Mouse (Mus musculus): ENCODE data around the gene Fgfr1op. TPM values are rescaled to one million over a fixed set of nuclear protein-coding genes. Genes with fewer than 3 reads are reported as not detected.
A peak's percentile ranks its signal among the peaks of the same experiment; 100 is the strongest.
"Not testable (repeated sequence)": the region's sequence is repeated elsewhere in the genome, so short reads cannot be mapped to it uniquely, and the experiment has no call there.

Gene Fgfr1op
- polyA plus RNA-seq (2012; rRNA removed) = 19.3 and 20.5 TPM in 2 replicates

DNA sequence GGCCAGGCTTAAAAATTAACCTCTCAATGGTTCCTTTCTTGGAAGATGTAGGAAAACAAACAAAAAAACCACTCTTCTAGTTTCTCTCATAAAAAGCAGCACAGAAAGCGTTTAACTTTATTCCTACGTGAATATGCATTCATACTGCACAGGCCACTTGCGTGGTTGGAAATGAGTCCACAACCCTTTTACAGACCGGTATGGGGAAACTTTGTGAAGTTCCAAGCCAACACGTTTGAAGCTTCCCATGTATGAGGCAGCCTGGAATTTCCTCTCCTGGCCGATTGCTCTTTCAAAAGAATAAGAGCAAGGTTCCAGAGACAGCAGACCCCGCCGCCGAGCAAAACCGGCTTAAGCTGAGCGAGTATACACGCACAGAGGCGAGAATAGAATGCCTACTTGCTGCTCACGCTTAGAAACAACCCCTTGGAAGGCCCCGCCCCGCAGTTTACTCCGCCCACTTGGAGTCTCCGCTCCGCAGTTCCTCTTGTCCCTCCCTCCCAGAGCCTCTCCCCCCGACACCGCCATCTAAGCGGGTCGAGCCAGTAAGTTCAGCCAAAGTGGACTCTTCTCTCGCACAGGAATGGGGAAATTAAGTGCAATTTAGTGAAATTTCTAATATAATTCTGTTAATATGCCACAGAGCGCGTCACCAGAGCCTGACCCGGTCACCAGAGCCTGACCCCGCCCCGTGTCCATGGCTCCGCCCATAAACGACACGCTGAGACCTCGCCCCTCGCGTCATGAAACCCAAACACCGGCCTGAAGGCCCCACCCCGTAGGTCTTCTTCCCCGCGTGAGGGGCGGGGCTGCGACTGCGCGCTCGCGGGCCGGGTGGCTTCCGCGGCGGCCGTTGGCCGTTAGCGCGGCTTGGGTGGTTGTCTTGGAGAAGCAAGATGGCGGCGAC, at the start of gene Fgfr1op:
Fgfr1op (plus strand) TSS at position 801 of the 907 bp plus-strand sequence.
- not testable (repeated sequence) for H3K27ac ChIP-seq (ENCODE audit: insufficient read depth, low read length); H3K27me3 ChIP-seq (ENCODE audit: control insufficient read depth, insufficient read depth, low read length); H3K4me1 ChIP-seq (ENCODE audit: control insufficient read depth, insufficient read depth, low read length)
- peak within 1 kb of the TSS; percentile 76 for H3K4me3 ChIP-seq (replicated peaks; ENCODE audit: insufficient read depth, low read depth, low read length)
- DNase-seq = peak; percentile 69 to 90
- under 1% methylated on average over 25 of the region's 55 CpGs for WGBS

DNA sequence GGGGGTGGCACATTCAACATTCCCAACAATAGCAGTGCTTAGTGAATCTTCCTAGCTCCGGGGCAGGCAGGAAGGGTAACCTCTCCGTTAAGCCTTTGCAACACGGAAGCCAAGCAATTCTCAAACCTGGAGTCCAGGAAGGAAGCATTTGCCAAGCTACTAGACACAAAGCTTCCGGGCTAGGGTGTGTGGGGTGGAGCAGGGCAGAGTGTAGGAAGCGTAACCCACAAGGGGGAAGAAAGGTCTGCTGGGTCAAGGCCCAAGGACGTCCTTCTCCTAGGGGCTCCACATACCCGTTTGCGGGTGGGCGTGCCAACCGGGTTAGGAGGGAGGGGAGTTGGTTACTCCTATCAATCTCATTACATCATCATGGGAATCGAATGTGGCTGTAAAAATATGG, 48.9 kb upstream of the Fgfr1op start:
- 73% methylated on average over 8 of the region's 11 CpGs for WGBS

DNA sequence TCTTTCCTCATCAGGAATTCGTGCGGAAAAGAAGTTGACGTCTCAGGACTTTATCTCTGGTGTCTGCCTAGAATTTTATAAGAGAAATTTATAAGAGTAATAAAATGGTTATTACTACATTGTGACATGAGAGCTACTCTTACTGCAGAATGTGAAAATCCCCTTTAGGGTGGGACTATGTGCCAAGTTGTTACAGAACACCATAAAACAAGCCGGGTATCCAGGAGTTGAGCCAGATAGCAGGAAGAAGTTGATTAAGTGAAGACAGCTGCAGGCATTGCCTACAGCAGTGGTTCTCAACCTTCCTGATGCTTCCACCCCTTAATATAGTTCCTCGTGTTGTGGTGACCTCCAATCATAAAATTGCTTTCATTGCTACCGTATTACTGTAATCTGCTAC, 48.4 kb upstream of the Fgfr1op start:
- no CpG with 5 or more reads among the region's 6 CpGs for WGBS
- DNase-seq; H3K27ac ChIP-seq (ENCODE audit: insufficient read depth, low read length); H3K4me3 ChIP-seq (replicated peaks; ENCODE audit: insufficient read depth, low read depth, low read length); H3K4me1 ChIP-seq (ENCODE audit: control insufficient read depth, insufficient read depth, low read length); H3K27me3 ChIP-seq (ENCODE audit: control insufficient read depth, insufficient read depth, low read length): not testable (repeated sequence)

More for the DNA sequence above, 48.9 kb upstream of the Fgfr1op start:
- not testable (repeated sequence) for H3K4me1 ChIP-seq (ENCODE audit: control insufficient read depth, insufficient read depth, low read length); DNase-seq; H3K4me3 ChIP-seq (replicated peaks; ENCODE audit: insufficient read depth, low read depth, low read length); H3K27me3 ChIP-seq (ENCODE audit: control insufficient read depth, insufficient read depth, low read length); H3K27ac ChIP-seq (ENCODE audit: insufficient read depth, low read length)

DNA sequence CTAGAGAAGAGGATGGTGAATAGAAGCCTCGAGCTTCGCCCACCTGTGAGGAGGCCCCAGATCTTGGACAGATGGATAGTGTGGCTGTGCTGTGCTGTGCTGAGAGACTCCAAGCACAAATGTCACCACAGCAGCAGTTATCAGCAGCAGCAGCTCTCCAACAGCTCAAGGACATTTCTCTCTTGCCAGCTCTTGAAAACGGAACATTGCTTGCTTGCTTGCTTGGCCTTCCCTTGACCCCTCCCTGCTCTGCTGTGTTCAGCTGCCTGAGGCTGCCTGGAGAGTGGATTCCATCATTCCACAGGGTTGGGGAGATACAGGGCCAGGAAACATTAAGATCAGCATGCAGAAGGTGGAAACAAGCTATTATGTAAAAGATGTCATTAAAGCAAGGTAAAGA, 42.3 kb upstream of the Fgfr1op start:
- H3K27me3 ChIP-seq (ENCODE audit: control insufficient read depth, insufficient read depth, low read length); H3K4me3 ChIP-seq (replicated peaks; ENCODE audit: insufficient read depth, low read depth, low read length); DNase-seq; H3K27ac ChIP-seq (ENCODE audit: insufficient read depth, low read length); H3K4me1 ChIP-seq (ENCODE audit: control insufficient read depth, insufficient read depth, low read length): not testable (repeated sequence)
- WGBS = no CpG with 5 or more reads among the region's 3 CpGs

DNA sequence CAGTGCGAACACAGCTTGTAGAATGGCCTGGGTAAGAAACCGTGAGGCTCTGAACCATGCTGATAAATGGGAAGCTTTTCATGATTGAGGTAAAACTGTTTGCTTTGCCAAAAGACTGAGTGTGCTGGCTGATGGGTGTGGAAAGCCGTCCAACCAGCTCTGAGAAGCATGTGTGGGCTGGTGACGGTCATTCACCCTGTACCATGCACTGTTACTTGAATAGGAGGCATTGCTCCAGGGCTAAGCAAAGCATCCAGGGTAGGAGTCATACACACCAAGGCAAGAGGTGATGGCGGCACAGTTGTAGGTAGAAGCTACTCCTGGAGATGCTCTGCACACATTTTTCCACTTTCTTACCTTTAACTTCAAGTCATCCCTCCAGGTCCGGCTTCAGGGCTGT, 40.7 kb upstream of the Fgfr1op start:
- not testable (repeated sequence) for DNase-seq; H3K27ac ChIP-seq (ENCODE audit: insufficient read depth, low read length); H3K4me1 ChIP-seq (ENCODE audit: control insufficient read depth, insufficient read depth, low read length); H3K4me3 ChIP-seq (replicated peaks; ENCODE audit: insufficient read depth, low read depth, low read length); H3K27me3 ChIP-seq (ENCODE audit: control insufficient read depth, insufficient read depth, low read length)
- 57% methylated on average over 3 of the region's 6 CpGs for WGBS

DNA sequence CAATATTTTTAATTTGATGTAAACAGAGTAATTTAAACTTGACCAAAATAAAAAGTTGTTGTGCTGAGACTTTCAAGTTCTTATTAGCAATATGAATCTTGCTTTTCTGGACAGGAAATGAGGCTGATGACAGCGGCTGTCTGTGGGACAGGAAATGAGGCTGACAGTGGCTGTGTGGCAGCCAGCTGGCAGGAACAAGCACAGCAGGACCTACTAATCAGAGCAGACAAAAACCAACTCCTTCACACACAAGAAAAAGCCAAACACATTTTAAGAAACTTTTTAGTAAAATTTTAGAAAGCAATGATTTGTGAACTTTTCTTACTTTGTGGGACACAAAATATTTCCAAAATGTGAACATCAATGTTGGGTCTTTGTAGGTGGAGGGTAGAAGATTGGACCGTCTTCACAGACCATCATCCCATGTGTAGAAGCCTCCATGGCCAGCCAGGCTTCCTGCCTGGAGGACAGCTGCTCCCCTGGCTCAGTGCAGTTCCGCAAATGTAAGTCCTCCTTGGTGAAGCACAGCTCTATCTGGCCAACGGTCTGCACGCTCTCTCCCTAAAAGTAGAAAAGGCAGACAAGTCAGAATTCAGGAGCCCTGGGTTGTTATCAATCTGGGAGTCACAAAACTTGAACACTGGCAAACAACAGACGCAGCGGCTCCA, 36.8 kb upstream of the Fgfr1op start:
- H3K4me1 ChIP-seq (ENCODE audit: control insufficient read depth, insufficient read depth, low read length); H3K4me3 ChIP-seq (replicated peaks; ENCODE audit: insufficient read depth, low read depth, low read length); H3K27ac ChIP-seq (ENCODE audit: insufficient read depth, low read length); H3K27me3 ChIP-seq (ENCODE audit: control insufficient read depth, insufficient read depth, low read length): not testable (repeated sequence)
- 8% methylated on average over 1 of the region's 7 CpGs for WGBS
- peak in 1 of 2 experiments; percentile 61 for DNase-seq

DNA sequence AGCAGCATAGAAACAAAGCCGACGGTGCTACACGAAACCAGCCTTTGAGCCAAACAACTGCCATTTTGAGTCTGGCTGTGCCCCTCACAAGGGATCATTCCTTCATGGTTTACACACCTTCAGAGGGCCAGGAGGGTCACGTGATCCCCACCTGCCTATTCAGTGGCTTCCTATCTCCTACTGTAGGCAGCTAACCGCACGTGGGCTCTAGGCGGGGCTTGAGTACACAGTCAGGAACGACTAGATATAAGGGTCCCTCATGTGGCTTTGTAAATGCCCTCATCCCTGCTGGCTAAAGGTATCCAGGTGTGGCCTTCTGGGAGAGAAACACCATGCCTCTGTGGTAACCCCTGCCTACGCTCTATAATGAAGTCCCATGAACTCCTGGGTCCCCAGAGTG, 35.7 kb upstream of the Fgfr1op start:
- DNase-seq; H3K27me3 ChIP-seq (ENCODE audit: control insufficient read depth, insufficient read depth, low read length); H3K4me3 ChIP-seq (replicated peaks; ENCODE audit: insufficient read depth, low read depth, low read length); H3K4me1 ChIP-seq (ENCODE audit: control insufficient read depth, insufficient read depth, low read length); H3K27ac ChIP-seq (ENCODE audit: insufficient read depth, low read length): not testable (repeated sequence)
- WGBS = 85% methylated on average over 9 of the region's 9 CpGs

DNA sequence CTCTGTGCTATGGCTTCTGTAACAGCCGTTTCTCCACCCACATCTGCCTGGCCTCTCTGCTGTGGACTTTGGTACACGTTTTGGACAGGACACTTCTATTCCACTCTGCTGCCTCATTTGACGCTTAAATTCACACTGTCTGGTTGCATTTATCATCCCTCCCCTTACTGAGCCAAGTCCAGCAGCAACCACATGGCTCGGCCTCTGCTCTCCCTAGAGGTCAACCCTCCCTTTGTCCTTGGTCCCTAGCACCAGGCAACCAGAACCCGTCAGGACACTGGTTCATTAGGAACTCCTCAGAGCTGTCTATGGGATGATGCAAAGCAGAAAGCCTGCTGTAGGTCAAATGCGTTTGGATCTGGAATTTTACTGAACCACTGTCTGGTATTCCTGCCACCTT, 34.5 kb upstream of the Fgfr1op start:
- H3K27ac ChIP-seq (ENCODE audit: insufficient read depth, low read length); DNase-seq; H3K4me3 ChIP-seq (replicated peaks; ENCODE audit: insufficient read depth, low read depth, low read length); H3K4me1 ChIP-seq (ENCODE audit: control insufficient read depth, insufficient read depth, low read length); H3K27me3 ChIP-seq (ENCODE audit: control insufficient read depth, insufficient read depth, low read length): not testable (repeated sequence)
- WGBS = no CpG with 5 or more reads among the region's 6 CpGs

DNA sequence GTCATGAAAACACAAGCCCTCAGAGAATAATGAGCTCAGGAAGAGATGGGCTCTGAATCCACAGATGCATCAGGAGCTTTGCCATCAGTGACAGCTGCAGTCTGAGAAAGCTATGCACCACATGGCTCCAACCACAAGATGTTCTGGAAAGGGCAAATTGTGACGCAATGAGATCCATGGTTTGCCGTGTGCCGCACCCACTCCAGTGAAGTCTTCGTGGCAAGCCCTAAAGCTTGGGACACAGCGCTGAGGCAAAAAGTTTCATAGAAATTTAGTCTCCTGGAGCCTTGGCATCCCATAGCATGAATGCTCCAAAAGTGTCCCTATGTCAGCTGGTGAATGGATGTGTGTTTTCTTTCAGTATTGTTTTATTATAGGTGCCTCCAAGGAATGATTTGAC, 27.2 kb upstream of the Fgfr1op start:
- WGBS = 58% methylated on average over 5 of the region's 5 CpGs
- H3K4me3 ChIP-seq (replicated peaks; ENCODE audit: insufficient read depth, low read depth, low read length); H3K27ac ChIP-seq (ENCODE audit: insufficient read depth, low read length); DNase-seq; H3K27me3 ChIP-seq (ENCODE audit: control insufficient read depth, insufficient read depth, low read length); H3K4me1 ChIP-seq (ENCODE audit: control insufficient read depth, insufficient read depth, low read length): not testable (repeated sequence)

DNA sequence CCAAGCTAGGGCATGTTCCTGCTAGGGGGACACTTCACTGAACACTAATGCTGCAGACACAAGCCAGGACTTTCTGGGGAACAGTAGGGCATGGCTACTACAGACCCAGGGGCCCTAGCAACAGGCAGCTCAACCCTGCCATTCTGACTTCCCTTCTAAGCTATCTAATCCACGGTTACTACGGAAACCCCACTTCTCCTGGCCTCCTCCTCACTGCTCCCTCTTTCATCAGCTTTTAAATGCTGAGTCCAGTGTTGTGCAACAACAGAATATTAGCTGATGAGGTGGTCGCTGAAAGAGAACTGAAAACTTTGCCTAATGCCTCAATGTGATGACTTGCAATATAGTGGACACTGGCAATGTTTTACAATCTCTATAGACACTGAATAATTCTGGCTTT, 25.1 kb upstream of the Fgfr1op start:
- 52% methylated on average over 3 of the region's 3 CpGs for WGBS
- H3K4me1 ChIP-seq (ENCODE audit: control insufficient read depth, insufficient read depth, low read length); DNase-seq; H3K27me3 ChIP-seq (ENCODE audit: control insufficient read depth, insufficient read depth, low read length); H3K27ac ChIP-seq (ENCODE audit: insufficient read depth, low read length); H3K4me3 ChIP-seq (replicated peaks; ENCODE audit: insufficient read depth, low read depth, low read length): not testable (repeated sequence)

DNA sequence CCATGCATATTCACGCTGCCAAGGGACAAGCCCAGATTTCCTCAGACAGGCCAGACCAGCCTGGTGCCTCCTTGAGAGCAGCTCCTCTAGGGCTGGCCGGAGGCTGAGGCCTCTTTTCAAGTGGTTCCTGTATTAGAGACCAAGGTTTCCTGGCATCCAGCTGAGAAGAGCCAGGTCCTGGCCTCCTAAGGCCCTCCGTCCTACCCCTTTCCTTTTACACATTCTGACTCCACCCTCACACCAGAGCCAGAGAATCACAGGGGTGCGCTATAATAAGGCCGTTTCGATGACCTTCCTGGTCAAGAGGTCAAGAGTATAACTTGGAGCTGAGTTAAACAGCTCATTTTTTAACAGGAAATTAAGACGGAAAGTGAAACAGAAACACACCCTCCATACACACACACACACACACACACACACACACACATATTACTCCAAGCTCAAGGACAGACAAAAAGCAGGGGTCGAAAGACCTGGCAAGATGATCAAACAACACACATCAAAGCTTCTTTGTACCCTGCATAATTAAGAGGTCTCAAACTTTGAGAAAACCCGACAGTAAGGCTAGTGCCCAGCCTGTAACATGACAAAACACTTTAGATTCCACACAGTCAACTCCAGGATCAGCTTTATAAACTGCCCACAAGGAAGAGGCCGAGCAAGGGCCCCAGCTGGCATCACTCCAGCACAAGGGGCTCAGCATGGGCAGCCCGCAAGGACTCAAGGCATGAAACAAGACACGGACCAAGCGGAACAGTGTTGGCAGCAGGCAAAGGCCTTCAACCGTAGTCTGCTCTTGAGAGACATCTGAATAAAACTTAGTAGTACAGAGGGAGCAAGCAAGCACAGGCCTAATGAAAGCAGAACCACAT, 21.3 kb upstream of the Fgfr1op start:
- H3K4me3 ChIP-seq (replicated peaks; ENCODE audit: insufficient read depth, low read depth, low read length); DNase-seq; H3K4me1 ChIP-seq (ENCODE audit: control insufficient read depth, insufficient read depth, low read length); H3K27ac ChIP-seq (ENCODE audit: insufficient read depth, low read length); H3K27me3 ChIP-seq (ENCODE audit: control insufficient read depth, insufficient read depth, low read length): not testable (repeated sequence)
- WGBS = 72% methylated on average over 14 of the region's 14 CpGs

DNA sequence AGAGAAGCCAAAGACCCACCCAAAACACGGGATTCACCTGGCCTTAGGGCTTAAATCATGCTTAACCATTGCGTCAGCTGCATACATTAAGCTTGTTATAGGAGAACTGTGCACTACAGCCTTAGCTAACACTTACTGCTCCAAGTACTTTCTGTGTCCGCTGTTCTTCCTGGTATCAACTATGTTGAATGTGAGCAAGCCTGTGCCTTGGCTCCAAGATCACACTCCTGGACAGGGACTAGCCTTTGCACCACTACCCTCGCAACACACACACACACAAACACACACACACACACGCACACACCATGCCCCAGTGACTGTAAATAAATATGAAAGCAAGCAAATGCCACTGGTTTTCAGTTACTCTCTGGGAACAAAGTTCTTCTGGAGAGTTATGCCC, 18.4 kb upstream of the Fgfr1op start:
- 18% methylated on average over 5 of the region's 5 CpGs for WGBS
- not testable (repeated sequence) for DNase-seq; H3K4me1 ChIP-seq (ENCODE audit: control insufficient read depth, insufficient read depth, low read length); H3K27me3 ChIP-seq (ENCODE audit: control insufficient read depth, insufficient read depth, low read length); H3K4me3 ChIP-seq (replicated peaks; ENCODE audit: insufficient read depth, low read depth, low read length); H3K27ac ChIP-seq (ENCODE audit: insufficient read depth, low read length)

Data from cerebellum, adult 2 months (tissue).